Mouse (Mus musculus) ES-Bruce4 (cell line): ENCODE measurements around the gene Psmb7.

Experiments
- CTCF ChIP-seq: IDR thresholded peaks from one replicate; pipeline ENCODE4 v1.8.1; 2011; ENCODE audit warnings: low read depth, low read length
- EP300 ChIP-seq: IDR thresholded peaks from 2 replicates; pipeline ENCODE4 v1.6.1; 2011; ENCODE audit warnings: low read depth, low read length; ENCODE audit not compliant: insufficient read depth
- POLR2A ChIP-seq: IDR thresholded peaks from one replicate; pipeline ENCODE4 v1.8.1; 2011; ENCODE audit warnings: low read length; ENCODE audit not compliant: insufficient read depth

GRCm38 (mm10) chr2:38571971-38572601, 71.8 kb downstream of the Psmb7 start:
- TF ChIP-seq CTCF, result no peak
- TF ChIP-seq EP300, result no peak
- TF ChIP-seq POLR2A, result no peak
